Mouse (Mus musculus) ovary, adult 10 weeks (tissue): ENCODE data around the gene Olfr834. TPM values are rescaled to one million over a fixed set of nuclear protein-coding genes. Genes with fewer than 3 reads are reported as not detected.

ENCODE experiments used
- polyA plus RNA-seq: library from polyadenylated mRNA; stranded (reverse); fragments of 350-450 nt; fragmentation: Illumina TruSeq; extraction: RNeasy Lipid Tissue Mini Kit (QIAGEN cat#74804); gene quantifications from one replicate; pipeline ENCODE4 v1.2.3, GENCODE M21; 2014

The Olfr834 gene
- polyA plus RNA-seq, result not detected

DNA sequence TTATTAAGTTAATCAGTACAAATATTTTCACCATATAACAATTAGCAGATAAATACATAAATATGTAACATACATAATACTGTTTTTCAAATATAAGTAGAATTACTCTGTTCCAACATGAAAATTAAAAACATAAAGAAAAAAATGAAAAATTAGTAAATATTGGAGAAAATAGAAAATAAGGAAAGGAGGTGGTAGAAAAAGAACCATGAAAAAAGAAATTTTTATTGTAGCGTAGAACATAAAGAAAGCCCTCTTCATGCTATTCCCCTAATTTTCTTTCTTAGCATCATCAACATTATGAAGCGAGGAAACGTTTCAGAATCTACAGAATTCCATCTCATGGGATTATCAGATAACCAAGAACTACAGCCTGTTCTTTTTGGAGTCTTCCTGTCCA lies at the start of gene Olfr834:
Gene Olfr834 (plus strand): TSS at position 301 of the 400 bp plus-strand sequence.

DNA sequence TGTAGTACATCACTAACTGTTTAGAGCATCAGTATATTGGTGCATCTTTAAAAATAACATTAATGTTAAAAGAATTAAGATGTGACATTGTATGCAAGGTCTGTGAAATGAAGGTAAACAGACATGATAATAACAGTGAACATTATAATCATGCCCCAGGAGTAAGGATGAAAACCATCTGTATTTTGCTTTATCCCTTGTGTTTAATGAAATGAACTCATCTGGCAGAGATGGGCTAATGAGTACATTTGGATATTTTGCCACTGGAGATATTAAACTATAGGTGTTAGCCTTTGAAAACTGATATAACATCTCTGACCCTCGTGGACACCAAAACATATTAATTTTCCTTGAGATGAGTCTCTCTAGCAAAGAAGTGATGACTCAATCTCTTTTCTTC lies 44.6 kb downstream of the Olfr834 start, which contains the start of gene Olfr835:
Gene Olfr835 (plus strand): TSS at position 301 of the 400 bp plus-strand sequence.

Other genes starting within 250 kb of the Olfr834 start
- gene Olfr24, start 224.0 kb upstream of the Olfr834 start, polyA plus RNA-seq, result not detected
- not detected for gene Olfr828, start 168.5 kb upstream of the Olfr834 start, polyA plus RNA-seq
- not detected for gene Olfr829, start 133.1 kb upstream of the Olfr834 start, polyA plus RNA-seq
- gene Olfr830, start 113.3 kb upstream of the Olfr834 start, polyA plus RNA-seq, result not detected
- not detected for gene Olfr832, start 50.9 kb upstream of the Olfr834 start, polyA plus RNA-seq
- gene Olfr835, start 44.7 kb downstream of the Olfr834 start, polyA plus RNA-seq, result not detected
- gene Olfr836, start 132.4 kb downstream of the Olfr834 start, polyA plus RNA-seq, result not detected
- gene Olfr837, start 148.3 kb downstream of the Olfr834 start, polyA plus RNA-seq, result not detected
- not detected for gene Olfr839-ps1, start 189.3 kb downstream of the Olfr834 start, polyA plus RNA-seq